Mouse (Mus musculus) R1 (cell line): Measurements from ENCODE around the gene Fam120c.
"Not testable (repeated sequence)": the region's sequence is repeated elsewhere in the genome, so short reads cannot be mapped to it uniquely, and the experiment has no call there.

Experiments used
- DNase-seq: peaks from one replicate; pipeline ENCODE4 v3.0.0-alpha.2; 2018; ENCODE audit warnings: low read depth, low spot score

Gene Fam120c

DNA sequence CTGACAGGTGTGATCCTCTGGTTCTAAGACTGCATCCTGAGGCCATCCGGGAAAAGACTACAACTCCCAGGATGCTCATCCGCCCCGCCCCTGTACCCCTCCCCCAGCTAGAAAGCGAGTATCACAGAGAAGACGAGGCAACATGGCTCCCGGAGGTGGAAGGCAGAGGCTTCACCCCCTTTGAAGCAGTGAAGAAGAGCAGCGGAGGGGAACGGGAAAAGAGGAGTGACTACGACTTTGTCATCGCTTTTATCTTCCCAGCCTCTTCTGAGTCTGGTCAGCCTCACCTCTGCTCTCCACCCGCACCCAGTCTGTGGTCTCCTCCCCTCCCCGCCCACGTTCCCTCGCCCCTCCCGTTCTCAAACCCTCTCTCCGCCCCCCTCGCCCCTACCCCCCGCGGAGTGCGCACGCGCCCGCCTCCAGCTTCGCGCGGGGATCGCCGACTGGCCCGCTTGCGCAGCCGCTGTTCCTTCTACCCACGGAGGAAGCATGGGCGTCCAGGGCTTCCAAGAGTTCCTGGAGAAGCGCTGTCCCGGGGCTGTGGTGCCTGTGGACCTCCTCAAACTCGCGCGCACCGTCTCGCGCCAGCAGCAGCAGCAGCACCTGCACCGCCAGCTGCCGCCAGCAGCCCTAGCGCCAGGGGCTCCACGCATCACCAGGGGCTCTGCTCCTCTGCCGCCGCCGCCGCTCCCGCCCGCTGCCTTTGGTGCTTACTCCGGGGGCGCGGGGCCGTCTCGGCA is at the start of gene Fam120c:
Gene Fam120c (plus strand): TSS at position 415 of the 740 bp plus-strand sequence.
- DNase-seq = peak; percentile 88

DNA sequence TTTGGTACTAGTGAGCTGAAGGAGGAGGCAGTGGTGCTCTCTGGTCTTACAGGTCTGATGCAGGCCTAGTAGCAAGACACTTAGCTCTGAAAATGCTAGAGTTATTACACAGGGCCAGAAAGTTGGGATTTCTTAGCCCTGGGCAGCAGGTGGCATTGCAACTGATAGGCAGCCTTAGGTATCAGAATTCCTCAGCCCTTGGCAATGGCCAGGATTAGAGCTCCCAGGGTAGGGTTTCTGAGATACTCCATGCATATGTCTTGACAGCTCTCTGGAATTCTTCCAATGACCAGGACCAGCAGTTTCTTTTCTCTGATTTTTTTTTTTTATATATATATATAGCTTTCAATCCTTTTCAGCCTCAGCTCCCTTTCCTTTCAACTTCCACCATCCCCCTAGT is 45.6 kb upstream of the Fam120c start:
- no peak for DNase-seq

DNA sequence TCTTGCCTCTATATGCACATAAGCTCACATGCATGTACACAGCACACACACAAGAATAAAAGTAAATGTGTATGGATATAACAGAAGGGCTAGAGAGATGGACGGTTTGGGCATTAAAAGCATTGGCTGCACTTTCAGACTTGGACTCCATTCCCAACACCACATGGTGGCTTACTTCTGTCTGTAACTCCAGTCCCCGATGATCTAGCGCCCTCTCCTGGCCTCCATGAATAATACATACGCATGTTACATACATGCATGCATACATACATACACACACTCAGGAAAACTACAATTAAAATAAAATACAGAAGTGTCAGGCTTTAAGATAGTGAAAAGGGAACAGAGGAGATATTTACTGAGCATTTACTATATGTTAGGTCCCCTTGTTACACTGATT is 30.2 kb upstream of the Fam120c start:
- peak; percentile 61 for DNase-seq

DNA sequence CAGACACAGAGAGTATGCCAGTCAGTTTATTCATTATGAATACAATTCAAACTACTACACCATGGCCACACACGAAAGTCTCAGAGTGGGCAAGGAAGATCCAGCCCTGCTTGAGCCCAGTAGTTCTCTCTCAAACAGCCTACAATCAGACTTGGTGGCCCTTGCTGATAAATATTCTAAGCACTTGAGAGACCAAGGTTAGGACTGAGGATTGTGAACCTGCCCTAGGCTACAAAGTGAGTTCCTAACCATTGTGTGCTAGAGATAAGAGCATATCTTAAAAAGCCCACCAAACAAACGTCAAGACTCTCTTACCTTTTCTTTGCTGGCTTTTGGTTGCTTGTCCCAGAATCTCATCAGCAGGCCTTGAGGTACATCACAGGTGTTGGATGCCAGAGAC is 10.4 kb upstream of the Fam120c start:
- DNase-seq = no peak

DNA sequence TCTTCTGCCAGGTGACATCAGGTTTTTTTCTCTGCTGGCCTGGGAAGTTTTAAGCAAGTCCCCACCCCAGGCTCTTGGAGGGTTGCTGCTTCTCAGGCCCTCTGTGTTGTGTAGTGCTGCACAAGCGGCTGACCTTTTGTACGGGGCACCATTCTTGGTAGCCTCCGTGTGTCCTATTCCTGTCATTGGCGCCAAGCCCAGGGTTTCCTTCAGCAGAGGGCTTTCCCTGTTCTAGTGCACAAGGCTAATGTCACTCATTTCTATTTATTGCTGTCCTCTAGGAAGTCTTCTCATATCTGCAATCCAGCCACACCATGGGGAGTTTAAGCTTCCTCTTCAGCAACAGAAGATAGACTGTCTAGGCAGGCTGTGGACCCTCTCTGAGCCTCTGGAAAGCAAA is 6.2 kb upstream of the Fam120c start:
- no peak for DNase-seq

DNA sequence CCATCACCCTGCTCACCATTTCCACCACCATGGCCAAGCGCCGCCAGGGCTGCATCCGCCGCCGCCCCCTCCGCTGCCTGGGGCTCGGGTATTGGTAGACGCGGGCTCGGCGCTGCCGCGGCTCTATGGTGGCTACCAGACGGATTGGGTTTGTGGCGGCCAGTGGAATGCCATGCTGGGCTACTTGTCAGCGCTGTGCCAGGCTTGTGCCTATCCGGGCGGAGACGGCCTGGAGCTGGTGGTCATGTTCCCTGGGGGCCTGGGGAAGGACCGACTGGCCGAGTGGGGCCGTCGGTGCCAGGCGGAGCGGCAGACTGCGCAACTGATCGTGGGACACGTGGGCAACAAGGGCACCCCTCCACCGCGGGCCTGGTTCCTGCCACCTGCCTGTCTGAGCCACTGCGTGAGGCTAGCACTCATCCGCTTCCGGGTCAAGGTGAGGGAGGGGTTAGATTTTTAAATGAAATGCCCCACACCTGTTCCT is 568 bp downstream of the Fam120c start:
- DNase-seq = peak; percentile 67

DNA sequence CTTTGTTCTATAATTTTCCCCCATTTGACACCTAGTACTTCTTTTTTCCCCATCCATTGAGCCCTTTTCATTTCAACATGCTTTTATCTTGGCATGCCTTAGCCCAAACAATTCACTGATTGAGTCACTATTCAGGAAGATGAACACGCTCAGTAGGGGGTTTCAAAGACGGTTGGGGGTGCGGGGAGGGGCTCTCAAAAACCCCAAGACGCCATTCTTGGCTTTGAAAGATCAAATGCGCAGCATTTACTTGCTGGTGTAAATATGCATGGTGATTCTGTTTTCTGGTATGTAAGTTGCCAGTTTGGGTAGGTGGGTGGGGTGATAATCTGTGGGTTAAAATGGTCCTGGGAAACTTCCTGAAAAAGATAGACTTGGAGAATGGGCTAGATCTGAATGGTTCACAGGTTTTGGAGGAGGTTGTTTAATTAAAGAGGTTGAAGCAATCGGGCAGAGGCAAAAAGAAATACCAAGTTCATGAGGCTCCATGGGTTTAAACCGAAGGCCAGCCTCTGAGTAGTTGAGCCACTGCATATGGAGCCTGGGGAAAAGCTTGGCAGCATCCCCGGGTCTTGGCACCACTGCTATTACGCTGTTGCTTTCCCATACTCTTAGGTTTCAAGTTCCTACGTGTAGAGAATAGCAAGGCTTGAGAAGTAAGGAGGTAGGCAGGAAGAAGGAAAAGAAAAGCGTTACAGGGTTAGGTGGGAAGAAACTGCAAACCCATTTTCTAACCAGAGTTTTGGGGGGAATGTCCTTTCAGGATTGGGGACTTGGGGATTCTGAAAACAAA is 1.6 kb downstream of the Fam120c start:
- DNase-seq = peak; percentile 64

DNA sequence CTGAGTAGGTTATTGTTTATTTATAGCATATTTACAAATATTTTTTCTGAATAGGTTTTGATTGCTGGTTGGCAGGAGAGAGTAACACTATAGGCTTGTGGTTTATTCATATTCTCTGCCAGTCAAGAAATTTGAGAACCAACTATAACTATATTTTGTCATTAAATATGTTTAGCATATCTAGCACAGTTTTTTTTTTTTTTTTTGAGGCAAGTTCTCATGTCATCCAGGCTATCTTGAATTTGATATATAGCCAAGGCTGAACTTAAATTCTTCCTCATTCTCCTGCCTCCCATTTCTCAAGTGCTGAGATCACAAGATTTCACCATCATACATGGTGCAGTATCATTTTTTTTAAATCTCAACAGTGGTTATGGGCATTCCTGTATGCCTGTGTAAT is 3.3 kb downstream of the Fam120c start:
- no peak for DNase-seq

DNA sequence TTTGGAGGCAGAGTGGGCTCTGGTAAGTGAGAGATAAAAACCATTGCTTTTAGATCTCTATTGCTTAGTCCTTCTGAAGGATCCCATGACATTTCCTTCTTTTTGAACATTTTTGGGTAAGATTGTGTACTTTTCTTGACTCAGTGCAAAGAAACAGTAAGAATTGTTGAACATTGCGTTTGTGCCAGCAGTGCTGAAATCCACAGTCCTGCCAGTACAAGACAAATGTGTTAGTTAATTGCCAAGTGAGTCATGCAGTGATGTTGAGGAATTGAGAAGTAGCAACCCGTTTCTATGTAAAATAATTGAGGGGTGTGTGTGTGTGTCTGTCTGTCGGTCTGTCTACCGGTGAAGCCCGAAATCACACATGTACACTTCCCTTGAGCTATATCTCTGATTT is 5.3 kb downstream of the Fam120c start:
- DNase-seq = no peak

DNA sequence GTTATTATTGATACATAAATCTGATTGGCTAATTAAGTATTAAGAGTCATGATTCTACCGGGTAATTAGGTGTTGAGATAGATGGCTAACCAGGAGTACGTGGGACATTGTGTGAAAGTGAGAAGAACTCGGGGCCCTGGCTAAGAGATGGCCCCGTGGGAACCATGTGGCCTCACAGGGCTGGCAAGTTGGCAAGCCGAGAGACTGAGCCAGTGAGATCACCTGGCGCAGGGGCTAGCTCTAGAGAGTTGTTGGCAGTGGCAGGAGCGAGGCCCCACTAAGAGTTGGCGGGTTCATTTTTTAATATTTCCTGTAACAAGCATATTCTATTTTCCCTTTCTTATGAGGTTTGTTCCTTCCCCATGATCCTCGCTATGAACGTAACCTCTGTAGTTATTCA is 74.8 kb downstream of the Fam120c start:
- no peak for DNase-seq

DNA sequence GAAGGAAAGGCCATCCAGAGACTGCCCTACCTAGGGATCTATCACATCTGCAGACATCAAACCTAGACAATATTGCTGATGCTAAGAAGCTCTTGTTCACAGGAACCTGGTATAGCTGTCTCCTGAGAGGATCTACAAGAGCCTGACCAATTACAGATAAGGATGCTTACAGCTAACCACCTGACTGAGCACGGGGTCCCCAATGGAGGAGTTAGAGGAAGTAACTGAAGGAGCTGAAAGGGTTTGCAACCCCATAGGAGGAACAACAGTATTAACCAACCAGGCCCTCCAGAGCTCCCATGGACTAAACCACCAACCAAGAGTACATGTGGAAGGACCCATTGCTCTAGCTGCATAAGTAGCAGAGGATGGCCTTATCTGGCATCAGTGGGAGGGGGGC is 76.8 kb downstream of the Fam120c start:
- DNase-seq = no peak

DNA sequence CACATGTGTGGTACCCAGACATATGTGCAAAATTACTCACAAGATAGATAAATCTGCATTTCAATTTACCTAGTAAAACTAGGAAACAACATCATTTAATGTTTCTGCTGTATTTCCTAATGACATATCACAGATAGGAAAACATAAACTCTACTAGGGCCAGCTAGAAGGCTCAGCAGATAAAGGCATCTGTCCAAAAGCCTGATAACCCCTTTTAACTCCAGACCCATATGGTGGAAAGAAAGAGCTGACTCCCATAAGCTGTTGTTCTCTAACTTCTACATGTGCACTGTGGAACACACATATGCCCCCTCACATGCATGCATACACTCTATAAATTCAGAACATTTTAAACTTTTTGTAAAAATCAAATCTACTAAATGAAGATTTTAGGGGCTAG is 99.7 kb downstream of the Fam120c start:
- DNase-seq = no peak

DNA sequence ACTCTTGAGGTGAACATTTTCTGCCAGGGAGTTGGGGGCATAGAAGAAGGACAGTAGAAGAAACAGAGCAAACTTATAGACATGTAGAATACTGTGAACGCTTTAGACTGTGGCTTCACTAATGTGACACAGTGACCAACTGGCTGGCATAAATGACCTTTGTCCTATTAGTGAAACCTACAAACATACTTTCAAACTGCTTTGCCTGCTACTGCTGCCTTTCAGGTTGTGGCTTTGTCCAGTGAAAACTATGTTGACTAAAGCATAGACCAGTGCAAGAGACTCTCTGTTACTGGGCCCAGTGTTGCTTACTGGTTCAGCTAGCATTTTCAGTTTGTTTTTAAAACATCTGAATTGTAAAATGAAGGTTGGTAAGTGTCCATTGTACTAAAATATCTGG is 100.2 kb downstream of the Fam120c start:
- no peak for DNase-seq

DNA sequence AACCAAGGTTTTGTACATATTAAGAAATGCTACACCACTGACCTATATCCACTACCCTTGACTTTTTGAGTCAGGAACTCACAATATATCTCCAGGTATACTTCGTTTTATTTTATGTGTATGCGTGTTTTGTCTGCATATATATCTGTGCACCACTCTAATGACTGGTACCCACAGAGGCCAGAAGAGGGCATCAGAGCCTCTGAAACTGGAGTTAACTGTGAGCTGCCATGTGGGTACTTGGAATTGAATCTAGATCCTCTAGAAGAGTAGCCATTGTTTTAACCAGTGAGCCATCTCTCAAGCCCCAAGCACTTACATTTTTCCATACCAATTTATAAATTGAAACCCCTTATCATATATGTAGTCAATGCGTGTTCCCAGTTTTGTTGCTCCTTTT is 144.2 kb downstream of the Fam120c start:
- DNase-seq = peak; percentile 12

DNA sequence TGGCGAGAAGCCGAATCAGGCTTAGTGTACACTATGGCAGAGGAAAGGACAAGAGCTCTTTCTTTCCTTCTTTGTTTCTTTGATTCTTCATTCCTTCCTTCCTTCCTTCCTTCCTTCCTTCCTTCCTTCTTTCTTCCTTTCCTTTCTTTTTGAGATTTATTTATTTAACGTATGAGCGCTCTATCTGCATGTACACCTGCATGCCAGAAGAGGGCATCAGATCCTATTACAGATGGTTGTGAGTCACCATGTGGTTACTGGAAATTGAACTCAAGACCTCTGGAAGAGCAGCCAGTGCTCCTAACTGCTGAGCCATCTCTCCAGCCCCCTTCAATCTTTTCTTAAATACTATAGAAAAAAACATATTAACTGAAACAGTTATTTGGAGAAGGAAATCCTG is 149.3 kb downstream of the Fam120c start:
- not testable (repeated sequence) for DNase-seq

DNA sequence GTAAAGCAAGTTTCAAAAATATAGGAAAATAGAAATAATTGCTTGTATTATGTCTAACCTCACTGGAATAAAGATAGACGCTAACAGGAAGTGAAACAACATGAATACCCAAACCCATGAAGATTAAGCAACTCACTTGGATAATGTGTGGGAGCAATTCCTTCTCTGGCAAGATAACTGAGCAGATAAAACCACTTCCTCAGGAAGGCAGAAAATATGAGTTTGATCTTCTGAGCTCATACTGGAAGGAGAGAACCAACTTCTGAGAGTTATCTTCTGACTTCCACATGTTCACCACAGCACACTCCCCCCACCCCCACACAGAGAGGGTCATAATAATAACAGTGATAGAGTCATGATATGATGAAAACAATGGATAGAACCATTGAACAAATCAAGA is 152.6 kb downstream of the Fam120c start:
- DNase-seq = no peak

DNA sequence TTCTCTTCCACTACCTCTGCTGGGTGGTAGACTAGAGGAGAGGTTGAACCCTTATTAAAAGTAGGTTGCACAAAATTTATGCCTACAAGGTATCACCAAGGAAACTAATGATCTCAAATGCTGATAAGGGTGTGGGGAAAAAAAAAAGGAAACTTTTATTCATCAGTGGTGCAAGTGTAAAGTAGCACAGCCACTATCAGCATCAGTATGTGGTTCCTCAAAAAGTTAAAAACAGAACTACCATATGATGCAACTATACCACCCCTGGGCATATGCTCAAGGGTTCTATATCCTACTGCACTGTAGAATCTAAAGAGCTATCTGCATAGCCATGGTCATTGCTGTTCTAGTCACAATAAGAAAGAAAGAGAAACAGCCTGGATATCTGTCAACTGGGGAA is 164.6 kb downstream of the Fam120c start:
- DNase-seq = no peak

DNA sequence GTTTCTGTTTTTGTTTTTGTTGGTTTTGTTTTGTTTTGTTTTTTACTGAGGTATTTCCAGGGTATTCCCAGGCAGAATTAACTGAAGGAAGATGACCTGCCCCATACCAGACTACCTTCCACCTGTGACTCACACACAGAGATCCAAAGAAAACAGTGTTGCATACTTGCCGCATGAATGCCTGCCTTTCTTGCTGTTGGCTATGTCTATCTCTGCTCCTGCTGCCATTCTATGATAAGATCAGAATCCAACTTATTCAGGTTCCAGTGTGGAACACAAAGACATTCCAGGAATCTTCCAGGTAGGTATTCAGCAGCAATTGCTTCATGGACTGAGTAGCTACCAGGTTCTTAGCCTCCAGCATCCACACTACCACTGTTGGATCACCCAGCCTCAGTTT is 165.9 kb downstream of the Fam120c start:
- no peak for DNase-seq

DNA sequence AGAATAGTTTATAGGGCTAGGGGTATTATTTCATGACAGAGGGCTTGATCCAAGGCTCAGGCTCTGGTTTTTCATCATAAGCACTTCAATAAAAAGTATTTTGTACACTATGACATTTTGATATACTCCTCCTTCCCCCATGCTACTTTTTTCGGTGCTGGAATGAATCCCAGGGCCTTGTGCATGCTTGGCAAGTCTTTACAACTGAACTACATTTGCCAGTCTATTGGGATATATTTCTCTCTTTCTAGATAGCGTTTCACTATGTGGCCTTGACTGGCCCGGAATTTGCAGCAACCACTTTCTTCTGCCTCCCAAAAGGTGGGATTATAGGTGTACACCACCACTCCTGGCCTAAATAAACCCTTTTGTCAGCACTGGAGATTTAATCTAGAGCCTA is 169.1 kb downstream of the Fam120c start:
- DNase-seq = no peak

DNA sequence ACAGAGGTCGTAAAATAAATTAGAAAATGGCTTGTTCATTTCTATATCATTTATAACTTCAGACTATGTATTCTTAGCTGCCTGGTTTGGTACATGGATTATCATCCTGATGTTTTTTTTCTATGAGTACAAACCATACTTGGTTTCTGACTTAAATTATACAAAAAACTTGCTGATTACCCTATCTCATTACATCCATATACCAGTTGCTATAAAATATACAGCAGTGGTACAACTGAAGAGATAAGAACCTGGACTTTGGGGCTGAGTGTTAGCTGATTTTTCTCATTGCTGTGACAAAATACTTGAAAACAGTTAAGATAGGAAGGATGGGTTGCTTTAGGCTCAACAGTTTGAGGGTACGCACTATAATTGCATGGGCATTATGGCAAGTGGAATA is 169.7 kb downstream of the Fam120c start:
- no peak for DNase-seq

DNA sequence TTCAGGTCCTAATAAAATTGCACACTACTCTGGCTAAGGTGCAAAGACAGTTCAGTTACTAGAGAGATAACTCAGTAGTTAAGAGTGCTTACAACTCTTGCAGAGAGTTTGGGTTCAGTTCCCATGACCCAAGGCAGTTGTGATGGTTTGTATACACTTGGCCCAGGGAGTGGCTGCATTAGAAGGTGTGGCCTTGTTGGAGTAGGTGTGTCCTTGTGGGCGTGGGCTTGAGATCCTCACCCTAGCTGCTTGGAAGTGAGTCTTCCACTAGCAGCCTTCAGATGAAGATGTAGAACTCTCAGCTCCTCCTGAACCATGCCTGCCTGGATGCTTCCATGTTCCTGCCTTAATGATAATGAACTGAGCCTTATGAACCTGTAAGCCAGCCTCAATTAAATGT is 174.2 kb downstream of the Fam120c start:
- DNase-seq = peak; percentile 59

DNA sequence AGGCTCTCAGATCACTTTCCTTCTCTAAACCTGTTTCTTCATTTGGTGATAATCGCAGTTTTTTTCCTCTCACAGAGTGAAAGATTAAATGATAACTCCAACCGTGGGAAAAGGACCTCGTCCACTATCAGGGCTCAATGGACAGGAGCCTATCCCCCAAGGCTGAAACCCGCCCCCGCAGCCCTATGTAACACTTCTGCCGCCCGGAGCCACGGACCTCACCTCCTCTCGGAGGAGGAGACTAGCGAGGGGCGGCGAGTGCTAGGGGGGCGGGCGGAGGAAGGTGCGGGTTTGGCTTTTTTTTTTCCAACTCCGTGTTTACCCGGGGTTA is 176.1 kb downstream of the Fam120c start:
- no peak for DNase-seq
